Mouse (Mus musculus): ENCODE measurements around the gene Mpig6b.

Gene Mpig6b

DNA sequence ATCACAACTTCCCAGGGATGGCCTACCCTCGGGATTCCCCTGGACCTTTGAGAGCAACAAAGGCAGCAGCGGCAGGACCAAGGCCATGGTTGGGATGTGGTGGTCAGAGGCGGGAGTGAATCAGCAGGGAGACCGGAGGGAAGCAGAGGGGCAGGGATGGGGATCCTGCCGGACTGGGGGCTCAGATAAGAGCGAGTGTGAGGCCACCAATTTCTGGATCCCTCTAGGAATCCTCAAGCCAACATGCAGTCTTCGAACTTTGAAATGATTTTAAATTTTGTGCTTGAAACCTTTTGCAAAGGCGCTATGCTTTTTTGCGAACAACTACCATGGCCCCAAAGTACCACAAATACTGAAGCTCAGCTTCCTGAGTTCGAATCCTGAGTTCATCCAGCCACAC is at the start of gene Mpig6b:
Gene Mpig6b, minus strand, starts transcription at position 101 of the 400 bp plus-strand sequence.
- no peak for DNase-seq

DNA sequence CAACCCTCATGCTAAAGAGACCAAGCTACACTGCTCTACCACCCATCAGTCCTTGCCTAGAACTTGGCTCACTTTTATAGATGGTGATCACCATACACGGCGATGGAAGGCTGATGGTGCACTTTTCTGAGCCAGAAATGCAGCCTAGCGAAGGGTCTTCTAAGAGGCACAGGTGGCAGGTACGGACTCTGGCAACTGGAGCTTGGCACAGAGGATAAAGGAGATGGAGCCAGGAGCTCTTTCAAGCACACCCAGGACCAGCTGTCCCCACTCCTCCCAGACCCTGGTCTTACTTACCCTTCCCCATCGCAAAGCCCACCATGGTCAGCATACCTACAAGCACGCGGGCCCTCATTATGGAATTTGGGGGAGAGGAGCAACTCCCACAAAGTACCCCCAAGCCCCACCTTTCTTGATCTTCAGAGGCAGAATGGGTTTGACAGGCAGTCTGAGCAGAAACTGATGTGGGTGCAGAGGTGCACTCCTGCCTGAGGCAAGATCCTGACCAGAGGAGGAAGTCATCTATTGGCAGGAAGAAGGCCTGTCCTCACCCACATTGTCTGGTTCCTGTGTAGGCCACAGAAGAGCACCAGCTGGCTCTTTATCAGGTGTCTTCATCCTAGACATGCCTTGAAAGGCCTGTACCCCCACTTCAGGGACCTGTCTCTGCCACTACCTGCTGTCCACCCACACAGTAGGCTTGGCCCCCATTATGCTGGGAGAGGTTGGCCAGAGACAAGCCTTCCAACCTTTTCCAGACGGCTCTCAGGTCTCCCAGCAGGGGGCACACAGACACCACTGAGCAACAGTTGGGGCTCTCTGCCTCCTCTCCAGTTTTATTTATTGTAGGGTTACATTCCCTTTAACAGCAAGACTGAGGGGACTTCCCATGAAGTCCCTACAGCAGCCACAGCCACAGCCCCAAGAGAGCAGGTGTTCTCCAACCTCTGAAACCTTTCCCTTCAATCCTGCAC is 49.3 kb upstream of the Mpig6b start, which contains the start of gene Ly6g5b:
Gene Ly6g5b, minus strand, starts transcription at position 383 of the 974 bp plus-strand sequence.
- DNase-seq = peak; percentile 49

DNA sequence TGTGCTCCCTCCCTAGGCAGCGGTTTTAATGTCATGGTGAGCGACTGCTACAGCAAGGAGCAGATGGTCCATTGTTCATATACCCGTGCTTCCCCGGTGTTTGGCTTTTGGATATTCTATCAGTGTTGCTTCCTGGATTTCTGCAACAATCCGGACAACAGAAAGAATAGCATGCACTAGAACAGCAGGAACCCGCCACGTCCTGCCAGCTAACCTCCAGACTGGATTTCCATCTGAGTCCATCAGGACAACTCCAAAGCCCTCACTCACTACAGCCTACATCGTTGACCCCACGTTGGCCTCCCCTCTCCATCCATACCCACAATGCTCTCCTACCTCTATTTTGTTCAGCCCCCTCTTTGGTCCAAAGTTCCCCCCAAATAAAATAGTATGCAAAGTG is 45.8 kb upstream of the Mpig6b start:
- DNase-seq = no peak

DNA sequence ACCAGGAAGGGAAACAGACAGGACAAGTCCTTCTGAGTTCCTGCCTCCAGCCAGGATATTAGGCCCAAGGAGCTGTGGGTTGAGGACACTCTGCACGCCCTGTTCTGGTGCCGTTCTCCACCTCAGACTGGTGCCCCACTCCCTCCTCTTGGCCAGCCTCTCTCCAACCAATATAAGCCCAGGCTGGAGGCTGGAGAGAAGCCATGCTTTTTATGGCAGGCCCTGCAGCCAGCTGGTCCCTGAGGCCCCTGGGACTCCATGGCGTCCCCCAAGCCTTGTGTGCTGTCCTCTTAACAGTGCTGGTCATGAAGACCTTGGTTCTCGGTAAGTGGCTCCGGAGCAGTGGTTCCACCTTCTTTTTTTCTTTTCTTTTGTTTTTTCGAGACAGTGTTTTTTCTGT is 42.1 kb upstream of the Mpig6b start, which contains the start of gene Ly6g5c:
Gene Ly6g5c, plus strand, starts transcription at position 183 of the 400 bp plus-strand sequence.
- DNase-seq = no peak

DNA sequence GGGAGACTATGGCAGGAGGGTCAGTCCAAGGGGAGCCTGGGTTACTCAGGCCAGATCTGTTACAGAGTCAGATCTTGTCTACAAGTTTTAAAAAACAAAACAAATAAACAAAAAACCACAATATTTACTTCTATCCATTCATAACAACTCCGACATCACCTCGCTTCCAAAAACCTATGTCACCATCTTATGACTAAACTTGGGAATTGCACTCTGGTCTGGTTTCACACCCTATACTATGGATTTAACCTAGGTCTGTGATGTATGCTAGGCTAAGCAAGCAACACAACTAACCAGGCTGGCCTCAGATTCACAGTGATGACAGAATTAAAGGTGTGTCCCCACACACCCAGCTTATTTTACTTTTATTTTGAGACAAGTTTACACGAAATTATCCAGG is 40.5 kb upstream of the Mpig6b start:
- no peak for DNase-seq

DNA sequence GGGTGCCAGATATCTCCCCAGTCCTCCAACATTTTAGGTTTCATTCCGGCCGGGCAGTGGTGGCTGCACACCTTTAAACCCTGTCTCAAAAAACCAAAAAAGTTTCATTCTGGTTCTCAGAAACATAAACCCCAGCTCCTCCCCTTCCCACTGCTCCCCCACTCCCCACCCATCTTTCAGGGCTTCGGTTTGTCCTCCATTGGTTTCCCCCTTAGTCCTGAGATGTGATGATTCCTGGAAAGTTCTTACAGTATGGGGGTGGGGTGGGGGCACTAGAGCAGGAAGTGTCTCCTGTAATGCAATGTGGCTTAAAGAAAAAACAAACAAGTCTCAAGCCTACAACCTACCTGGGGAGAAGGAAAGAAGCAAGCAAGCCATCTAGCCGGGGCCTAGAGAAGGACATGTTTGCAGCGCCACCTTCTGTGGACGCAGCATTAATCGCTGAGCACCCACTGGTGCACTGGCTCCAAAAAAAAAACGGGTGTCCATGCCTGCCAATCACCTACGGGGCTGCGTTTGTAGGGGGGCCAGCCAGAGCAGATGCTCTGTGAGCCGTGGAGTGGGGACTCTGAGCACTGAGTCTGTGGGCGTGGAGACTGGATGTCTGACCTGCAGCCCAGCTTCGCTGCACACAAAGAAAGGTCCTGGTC is 39.9 kb upstream of the Mpig6b start:
- DNase-seq = peak; percentile 62

DNA sequence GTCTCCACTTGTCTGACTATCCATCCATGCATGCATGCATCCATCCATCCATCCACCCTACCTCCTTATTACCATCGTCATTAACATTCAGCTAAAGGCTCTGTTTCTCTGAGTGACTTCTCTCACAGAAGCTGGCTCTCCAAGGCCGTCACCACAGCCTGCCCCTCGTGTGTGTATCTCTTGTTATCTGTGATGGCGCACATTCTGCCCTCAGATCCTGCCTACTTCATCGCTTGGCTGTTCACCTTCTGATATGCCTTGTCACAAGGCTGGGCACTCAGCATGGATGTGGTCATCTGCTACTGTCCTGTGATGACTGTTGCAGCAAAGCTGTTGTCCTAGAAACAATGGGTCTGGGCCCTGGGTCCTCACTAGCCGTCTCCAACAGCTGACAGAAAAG is 38.8 kb upstream of the Mpig6b start:
- peak; percentile 82 for DNase-seq

DNA sequence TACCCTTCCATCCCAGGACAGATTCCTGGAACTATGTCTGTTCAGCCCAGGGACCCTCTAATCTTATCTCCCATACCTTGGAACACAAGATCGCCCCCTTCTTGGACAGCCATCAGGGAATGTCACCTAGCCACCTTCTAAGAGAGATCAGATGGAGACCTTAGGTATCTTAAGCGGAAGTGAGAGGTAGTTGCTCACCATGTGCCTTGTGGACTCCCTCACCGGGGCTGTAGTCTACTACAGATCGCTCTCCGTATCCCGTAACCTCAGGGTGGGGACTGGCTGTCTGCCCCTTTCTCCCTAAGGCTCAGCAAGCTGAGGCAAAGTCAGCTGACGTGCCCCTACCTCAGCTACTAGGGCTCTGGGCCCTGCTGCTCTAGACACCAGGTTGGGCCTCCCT is 38.1 kb upstream of the Mpig6b start:
- DNase-seq = no peak

DNA sequence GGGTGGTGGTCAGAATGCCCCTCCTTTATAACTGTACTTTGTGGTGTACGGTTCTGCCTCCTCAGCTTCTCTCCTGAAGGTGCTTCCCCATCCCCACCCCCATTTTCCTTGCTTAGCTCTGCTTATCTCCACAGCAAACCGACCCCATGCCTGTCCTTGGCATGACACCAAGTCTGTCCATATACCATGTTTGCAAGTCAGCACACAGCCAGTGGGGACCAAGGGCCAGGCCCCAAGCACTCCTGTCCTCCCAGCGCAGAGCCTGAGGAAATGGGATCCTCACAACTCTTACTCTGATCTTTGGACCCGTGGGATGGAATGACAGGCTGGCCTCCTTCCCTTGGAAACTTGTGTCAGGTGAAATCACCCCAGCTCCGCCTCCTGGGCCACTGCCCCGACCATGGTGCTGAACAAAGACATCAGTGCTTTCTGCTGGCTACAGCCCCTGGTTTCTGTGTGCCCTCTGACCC is 37.3 kb upstream of the Mpig6b start:
- no peak for DNase-seq

DNA sequence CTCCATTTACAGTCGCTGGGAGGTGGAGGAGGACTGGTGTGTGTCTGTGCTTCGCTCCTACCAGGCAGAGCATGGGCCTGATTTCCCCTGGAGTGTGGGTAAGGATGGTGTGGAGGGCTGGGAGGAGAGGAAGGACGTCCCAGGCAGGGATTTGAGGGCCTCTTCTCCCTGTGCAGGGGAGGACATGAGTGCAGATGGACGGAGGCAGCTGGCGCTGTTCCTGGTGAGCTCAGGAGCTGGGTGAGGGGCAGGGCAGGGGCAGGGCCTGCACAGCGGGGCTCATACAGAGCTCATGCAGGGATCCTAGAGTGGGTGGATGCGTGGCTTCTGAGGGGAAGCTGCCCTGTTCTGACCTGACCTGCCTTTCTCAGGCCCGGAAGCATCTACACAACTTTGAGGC is 36.3 kb upstream of the Mpig6b start:
- DNase-seq = no peak

DNA sequence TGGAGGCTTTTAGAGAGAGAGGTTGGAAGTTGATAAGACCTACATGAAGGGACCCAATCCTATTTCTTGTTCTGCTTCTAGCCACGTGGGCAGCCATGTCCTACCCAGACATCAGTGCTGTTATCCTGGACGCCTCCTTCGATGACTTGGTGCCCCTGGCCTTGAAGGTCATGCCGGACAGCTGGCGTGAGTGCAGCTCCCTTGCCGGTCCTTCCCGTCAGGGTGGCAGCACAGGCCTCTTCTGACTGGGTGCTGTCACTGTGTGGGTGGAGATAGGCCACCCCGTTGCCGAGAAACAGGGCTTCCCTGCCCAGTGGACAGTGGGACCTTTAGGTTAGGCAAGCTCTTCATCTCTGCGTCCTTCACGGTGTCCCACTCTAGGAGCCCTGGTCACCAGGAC is 35.2 kb upstream of the Mpig6b start:
- DNase-seq = no peak

DNA sequence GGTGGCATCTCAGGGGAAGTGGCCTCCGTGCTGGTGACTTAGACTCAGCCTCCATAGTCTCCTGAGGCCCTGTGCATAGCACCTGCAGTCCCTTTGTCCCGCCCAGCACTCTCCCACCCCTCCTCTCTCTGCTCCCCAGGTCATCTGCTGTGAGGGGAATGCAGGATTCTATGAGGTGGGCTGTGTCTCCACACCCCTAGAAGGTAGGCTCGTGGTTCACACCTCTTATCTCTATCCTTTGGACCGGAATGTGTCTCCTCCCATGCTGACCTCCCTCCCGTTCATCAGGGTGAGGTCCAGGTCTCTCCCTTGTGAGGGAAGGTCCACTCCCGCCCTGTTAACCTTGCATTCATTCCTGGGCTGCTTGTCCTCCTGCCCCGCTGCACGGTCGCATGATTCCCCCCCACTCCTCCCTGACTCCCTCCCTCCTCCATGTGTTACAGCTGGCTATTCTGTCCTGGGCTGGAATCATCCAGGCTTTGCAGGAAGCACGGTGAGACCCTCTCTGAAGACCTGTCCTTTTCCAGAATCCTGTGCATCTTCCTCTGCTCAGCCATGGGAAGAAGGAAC is 34.3 kb upstream of the Mpig6b start:
- DNase-seq = no peak

DNA sequence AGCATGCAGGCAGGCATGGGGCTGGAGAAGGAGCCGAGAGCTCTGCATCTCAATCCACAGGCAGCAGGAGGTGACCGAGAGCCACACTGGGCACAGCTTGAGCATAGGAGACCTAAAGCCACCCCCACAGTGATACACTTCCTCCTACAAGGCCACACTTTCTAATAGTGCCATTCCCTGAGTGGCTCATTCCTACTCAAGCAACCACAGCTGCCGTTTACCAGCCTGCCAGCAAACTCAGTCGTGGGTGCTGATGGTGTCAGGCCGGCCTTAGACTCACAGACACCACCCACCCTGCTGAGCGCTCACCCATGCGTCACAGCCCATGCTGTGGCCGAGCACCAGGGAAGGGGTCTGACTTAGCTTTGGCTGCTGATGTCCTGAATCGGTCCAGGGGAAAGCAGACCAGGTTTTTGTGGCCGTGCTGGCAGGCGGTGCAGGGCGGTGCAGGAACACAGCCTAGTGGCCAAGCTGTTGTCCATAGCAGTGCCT is 31.2 kb upstream of the Mpig6b start:
- DNase-seq = no peak

DNA sequence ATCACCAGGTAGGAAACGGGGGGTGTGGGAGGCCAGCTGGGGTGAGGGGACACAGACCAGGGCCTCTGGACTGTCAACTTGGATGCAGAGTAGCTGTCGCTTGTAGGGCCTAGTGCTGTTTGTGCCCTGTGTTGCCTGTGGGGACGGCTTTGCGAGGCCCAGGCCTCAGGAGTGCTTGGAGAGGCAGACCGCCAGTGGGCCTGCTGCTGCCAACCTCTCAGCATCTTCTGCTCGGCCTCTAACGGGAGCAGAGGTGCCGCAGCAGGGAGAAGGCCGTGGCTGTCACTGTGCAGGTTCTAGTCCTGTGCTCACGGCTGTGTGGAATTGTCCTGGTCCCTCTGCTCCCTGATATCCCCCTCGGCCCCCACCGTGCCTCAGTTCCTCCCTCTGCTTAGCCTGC is 30.6 kb upstream of the Mpig6b start:
- no peak for DNase-seq

DNA sequence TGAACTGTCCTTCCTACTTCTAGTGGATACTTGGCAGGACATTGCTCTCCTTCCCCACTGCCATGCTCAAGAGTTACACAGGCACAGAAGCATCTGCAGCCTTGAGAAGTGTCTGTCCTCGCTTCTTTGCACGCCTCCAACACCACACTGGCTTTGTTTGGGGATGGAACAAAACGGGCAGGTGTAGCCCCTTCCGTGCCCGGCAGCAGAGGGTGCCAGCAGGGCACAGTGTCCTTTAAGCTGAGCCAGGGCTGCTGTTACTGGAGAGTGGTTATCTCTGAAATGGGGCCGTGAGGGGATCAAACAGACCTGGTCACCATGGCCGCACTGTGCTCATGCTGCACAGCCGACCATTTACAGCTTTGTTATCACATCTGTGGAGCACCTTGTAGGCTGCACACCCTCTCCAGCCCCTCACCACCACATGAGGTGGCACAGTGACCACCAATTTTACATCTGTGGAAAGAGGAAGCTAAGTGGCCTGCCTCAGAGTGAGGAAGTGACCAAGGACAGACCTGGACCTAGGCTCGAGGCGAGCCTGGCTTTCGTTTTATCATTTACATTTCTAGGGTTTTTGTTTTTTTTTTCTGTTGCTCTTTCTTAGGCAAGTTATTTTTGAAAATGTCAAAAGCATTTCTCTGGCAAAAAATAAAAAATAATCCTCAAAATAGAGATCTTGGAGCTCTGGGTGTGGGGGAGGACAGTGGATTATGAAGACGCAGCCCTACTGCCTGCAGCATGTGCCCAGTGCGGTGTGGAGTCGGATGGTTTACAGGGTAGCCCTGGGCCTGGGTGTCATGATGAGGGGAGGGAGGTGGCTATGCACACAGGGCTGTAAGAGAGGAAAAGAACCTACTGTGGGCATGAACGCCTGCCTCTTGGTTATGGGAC is 28.7 kb upstream of the Mpig6b start:
- no peak for DNase-seq

DNA sequence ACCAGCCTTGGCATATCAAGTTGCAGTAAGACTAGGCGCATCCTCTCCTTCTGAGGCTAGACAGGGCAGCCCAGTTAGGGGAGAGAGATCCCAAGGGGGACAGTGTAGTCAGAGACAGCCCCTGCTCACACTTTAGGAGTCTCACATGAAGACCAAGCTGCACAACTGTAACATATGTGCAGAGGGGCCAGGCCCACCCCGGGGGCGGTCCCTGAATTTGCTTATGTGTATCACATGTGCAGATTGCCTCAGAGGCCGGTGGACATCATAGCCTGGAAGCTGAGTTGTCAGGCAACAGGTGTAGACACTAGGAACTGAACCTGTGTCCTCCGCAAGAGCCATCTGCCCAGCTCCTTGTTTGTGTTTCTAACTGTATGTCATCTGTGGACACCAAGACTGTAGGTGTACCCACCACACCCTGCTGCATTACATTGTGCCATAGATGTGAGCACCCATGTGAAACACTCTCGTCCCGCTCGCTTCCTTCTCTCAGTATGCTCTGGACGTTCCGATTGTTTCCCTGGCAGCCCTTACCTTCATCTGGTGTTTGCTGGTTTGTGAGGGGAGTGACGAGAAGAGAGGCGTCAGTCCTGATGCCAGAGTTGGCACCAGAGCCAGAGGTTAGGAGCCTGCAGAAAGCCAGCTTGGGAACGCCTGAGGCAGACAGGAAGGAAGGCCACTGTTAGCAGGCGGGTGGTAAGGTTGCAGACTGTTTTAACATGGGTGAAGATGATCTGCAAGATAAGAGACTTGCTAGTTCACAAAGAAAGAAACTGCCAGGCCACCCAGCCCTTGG is 26.6 kb upstream of the Mpig6b start:
- DNase-seq = no peak

DNA sequence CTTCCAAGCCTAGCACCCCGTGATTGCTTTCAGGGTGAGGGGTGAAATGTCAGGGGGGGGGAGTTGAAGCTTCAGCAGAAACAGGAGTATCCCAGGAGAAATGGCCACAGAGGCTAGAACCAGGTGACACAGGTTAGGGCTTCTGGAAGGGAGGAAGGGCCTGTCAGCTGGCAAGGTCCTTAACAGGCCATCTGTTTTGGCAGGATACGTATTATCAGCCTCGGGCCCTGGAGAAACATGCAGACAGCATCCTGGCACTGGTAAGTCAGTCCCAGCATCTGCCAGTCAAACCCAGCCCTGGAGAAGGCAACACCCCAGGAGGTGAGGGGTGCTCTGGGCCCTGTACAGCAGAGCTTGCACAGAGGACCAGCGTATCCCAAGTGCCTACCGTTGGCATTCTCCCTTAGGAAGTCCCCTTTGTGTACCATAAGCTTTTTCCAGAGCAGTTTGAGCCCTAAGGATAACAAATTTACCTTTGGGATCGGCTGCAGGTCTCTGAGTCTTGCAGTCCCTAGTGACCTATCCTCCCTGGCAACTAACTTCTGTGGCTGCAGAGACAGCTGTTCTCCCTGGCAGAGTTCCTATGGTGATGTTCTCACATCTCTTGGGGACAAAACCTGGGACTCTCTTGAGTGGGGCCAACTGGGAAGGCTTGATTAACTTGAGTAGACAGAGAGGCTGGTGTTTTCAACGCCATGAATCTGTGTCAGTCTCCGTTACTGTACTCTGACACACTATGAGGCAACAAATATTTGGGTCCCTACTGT is 24.4 kb upstream of the Mpig6b start:
- peak; percentile 68 for DNase-seq

DNA sequence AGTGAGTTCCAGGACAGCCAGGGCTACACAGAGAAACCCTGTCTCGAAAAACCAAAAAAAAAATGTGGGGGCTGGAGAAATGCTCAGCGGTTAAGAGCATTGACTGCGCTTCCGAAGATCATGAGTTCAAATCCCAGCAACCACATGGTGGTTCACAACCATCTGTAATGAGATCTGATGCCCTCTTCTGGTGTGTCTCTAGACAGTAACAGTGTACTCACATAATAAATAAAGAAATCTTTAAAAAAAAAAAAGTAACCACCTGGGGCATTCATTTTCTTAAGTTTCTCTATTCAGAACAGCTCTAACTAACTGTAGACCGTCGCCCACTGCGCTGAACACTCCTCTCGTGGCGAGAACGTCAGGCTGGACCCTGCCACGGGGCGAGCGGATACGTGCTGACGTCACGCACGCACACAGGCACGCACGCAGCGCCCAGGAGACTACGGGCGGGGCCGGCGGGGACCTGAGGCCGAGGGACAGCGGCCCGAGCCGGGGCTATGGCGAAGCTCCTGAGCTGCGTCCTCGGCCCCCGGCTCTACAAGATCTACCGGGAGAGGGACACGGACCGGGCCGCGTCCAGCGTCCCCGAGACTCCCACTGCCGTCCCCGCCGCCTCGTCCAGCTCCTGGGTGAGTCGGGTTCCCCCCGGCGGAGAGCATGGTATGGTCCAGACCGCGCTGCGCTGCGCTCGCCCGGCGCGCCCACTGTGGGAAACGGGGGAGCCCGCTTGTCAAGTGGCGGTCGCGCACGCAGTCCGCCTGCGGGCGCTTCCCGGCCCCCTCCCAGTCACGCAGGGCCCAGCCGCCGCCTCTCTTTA is 23.1 kb upstream of the Mpig6b start, which contains the start of gene Abhd16a:
Gene Abhd16a, plus strand, starts transcription at position 439 of the 820 bp plus-strand sequence.
- DNase-seq = peak; percentile 94

DNA sequence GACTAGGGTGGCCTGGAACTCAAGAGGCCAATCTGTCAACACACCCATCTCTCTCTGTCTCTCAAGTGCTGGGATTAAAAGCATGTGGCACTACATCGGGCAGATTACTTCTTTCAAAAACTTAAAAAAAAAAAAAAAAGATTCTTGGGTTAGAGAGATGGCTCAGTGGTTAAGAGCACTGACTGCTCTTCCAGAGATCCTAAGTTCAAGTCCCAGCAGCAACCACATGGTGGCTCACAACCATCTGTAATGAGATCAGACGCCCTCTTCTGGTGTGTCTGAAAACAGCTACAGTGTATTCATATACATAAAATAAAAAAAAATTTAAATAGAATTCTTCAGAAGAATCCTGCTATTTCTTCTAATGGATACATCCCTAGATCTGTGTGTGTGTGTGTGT is 22.2 kb upstream of the Mpig6b start:
- DNase-seq = no peak
